Mouse (Mus musculus) erythroblast, adult 5-6 weeks (primary cell): ENCODE data around the gene Nap1l1. TPM values are rescaled to one million over a fixed set of nuclear protein-coding genes. Genes with fewer than 3 reads are reported as not detected.

ENCODE experiments used
- ATAC-seq: replicated peaks from 2 replicates; pipeline ENCODE4 v1.8.0; 2016; ENCODE audit warnings: moderate number of reproducible peaks, mild to moderate bottlenecking, moderate TSS enrichment, inconsistent platforms; ENCODE audit not compliant: poor library complexity, low FRiP score, severe bottlenecking
- total RNA-seq, 2 experiments: library from RNA; stranded (forward) in 1 of 2; stranded (reverse) in 1 of 2; fragments of 150-400 nt in 1 of 2; fragments of 200-764, 138-1000 nt in 1 of 2; gene quantifications; 2 replicates each; pipeline versions ENCODE4 v1.2.3 to v1.2.4; 2015 to 2017; ENCODE audit warnings: low replicate concordance in 2 of 2

Gene Nap1l1
- total RNA-seq, 2 experiments from 2014 or later = 128 to 154 TPM

DNA sequence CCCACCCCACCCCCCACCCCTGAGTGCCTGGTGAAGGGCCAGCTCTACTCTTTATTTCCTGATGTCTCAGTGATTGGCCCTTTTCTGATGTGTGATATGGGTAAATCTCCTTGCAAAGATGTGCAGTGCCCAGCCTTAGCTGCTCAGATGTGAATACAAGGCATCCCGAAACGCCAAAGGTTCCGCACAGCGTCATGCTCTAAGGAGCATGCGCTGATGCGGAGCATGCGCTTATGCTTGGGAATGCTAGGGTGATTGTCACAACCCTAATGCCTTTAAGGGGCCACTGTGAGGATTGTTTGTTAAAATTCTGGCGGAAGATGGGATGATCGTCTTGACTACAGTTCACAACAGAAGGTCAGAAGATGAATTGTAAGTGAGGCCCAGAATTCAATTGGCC lies 67.7 kb downstream of the Nap1l1 start:
- no peak for ATAC-seq

DNA sequence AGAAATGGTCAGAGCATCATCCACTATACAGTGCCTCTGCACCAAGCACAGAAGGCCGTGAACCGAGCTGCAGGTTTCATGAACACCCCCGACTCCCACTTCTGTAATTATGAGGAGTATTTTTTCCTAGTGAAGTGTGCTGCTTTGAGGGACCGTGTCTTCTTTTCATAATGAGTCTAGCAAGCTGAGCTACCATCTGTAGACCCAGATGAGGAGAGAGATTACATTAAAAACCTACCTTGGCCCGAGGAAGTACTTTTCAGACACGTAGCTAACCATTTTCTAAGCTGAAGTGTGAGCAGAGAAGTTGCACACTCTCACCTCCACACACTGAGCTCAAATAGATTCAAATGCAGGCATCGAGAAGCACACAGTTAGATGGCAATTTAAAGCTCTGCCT lies 70.1 kb downstream of the Nap1l1 start:
- ATAC-seq = no peak

DNA sequence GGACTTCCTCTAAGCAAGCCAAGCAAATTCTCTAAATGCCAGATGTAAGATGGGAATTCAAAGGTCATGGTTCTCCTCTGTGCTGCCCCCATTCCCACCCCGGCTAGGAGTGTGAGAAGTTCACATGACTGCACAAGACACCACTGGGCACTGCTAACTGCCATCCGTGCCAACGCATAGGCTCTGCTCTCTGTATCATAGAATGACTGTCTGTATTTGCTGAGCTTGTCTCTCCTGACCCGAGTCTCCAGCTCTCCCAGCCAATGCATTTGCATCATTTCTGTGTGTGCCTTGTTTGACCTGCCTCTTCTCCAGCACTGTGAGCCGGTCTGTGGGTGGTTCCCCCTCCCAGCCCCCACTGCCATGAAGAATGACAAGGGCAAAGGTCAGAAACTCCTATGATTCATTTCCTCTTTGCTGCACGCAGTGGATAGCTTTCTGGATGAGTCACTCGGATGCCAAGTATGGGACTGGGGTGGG lies 70.8 kb downstream of the Nap1l1 start:
- ATAC-seq = no peak

DNA sequence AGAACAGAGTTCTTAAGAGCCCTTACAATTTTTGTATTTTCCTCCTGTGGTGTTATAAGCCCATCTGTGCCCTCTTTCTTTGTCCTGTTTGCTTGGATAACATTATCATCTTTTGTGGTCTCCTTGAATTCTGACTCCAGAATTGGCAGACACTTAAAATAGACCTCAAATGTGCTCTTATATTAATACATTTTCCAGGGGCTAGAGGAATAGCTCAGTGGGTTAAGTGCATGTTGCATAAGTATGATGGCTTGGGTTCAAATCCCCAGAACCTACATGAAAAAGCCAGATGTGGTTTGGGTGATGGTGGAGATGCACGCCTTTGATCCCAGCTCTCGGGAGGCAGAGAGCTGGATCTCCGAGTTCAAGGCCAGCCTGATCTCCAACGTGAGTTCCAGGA lies 71.3 kb downstream of the Nap1l1 start:
- ATAC-seq = no peak

DNA sequence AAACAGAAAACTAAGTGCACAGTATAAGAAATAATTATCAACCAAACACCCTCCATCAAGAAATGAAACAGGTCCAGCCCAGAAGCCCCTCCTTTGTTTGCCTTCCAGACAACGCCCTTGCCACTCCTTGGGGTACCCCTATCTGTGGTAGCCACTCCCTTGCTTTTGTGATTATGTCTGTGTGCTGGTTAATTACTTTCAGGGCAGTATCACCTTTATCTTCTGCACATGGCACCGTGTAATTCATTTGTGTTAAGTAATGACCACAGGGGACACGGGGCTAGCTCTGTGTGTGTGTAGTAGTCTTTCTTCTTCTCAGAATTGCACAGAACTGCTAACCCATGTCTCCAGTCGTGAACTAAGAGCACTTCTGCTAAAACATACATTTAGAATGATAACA lies 72.6 kb downstream of the Nap1l1 start:
- ATAC-seq = no peak

Other genes starting within 250 kb of the Nap1l1 start
- gene Bbs10, start 174.5 kb upstream of the Nap1l1 start, total RNA-seq (2015; ENCODE audit: low replicate concordance) = 2.9 and 11.5 TPM in 2 replicates
- 1.8 and 3.0 TPM in 2 replicates for gene Bbs10, start 174.5 kb upstream of the Nap1l1 start, total RNA-seq (2017; ENCODE audit: low replicate concordance)
- gene Phlda1, start 33.1 kb downstream of the Nap1l1 start, total RNA-seq (2015; ENCODE audit: low replicate concordance) = 0.38 and 4.0 TPM in 2 replicates
- 0.84 TPM in 1 of 2 replicates, not detected in the other for gene Phlda1, start 33.1 kb downstream of the Nap1l1 start, total RNA-seq (2017; ENCODE audit: low replicate concordance)